Mouse (Mus musculus): ENCODE measurements around the gene Gfer.

- TF ChIP-seq POLR2A (IDR thresholded peaks at IDR 0.05; ENCODE audit: insufficient read length, low read depth) (no peak), MAX (IDR thresholded peaks at IDR 0.05; ENCODE audit: low read depth) (no peak), E2F4 (IDR thresholded peaks at IDR 0.05; ENCODE audit: insufficient read depth) (no peak), POLR2AphosphoS2 (IDR thresholded peaks at IDR 0.05; ENCODE audit: insufficient read length, low read depth) (peak; percentile 57), MYOG (IDR thresholded peaks at IDR 0.05; ENCODE audit: control insufficient read depth in 1 of 3, insufficient read depth in 1 of 3, insufficient read length in 2 of 3, low read depth in 2 of 3) (no peak), MYOD1 (IDR thresholded peaks at IDR 0.05; ENCODE audit: control insufficient read depth in 1 of 3, insufficient read length in 2 of 3, low read depth in 2 of 3) (no peak), CEBPB (IDR thresholded peaks at IDR 0.05; ENCODE audit: insufficient read depth, poor library complexity, severe bottlenecking) (no peak), TCF12 (IDR thresholded peaks at IDR 0.05; ENCODE audit: insufficient read depth, poor library complexity, severe bottlenecking) (no peak), SRF (IDR thresholded peaks at IDR 0.05; ENCODE audit: control insufficient read depth, insufficient read length, low read depth) (no peak)
These were observed 22.0 kb upstream of the Gfer start, which contains the start of the genes Rnf151 and Rps2 for GRCm38 (mm10) chr17:24717943-24718342.

Data from myocyte (in vitro differentiated cells).